Mouse (Mus musculus) hindlimb bud, embryonic 11.5 days (tissue): ENCODE data around the gene Phykpl.
A peak's percentile ranks its signal among the peaks of the same experiment; 100 is the strongest.
"Not testable (repeated sequence)": the region's sequence is repeated elsewhere in the genome, so short reads cannot be mapped to it uniquely, and the experiment has no call there.

Source experiments
- DNase-seq: peaks from one replicate; pipeline ENCODE4 v3.0.0-alpha.2; 2012; ENCODE audit warnings: low read depth, low spot score; ENCODE audit errors: extremely low spot score

Gene Phykpl

DNA sequence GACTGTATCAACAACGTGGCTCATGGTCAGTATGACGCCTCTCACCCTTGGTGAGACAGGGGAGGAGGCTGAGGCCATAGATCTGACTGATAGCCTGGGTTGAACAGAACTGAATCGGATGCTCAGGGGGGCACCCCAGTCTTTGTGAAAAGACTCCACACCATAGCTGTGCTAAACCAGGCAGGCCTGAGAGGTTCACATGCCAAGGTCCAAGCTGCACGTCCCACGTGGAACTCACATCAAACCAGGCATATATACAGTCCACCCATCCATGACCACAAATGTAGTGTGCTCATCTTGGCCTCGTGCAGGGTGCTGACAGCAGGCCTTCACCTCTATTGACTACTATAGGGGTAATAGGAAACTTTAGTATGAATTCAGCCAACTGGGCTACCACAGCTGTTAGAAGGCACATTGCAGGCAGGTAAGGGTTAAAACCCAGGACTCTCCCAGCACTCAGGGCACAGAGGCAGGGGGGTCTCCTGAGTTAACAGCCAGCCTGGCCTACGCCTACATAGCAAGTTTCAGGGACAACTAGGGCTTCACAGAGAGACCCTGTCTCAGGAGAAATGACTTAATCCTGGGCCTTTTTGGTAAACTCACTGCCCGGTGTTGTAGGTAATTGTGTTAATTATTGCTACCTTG, 1.2 kb downstream of the Phykpl start:
- DNase-seq = no peak

DNA sequence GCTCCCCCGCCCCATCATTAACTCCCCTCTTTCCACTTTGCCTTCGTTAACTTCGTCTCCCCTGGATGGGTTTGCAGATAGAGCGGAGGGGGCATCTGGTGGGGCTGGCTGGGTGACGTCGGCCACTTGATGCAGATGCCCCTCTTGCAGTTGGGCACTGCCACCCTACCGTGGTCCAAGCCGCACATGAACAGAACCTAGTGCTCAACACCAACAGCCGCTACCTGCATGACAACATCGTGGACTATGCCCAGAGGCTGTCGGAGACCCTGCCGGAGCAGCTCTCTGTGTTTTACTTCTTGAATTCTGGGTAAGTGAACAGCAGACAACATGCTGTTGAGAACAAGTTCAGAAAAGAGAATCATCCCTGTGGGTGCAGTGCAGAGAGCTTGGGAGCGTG, 1.9 kb downstream of the Phykpl start:
- DNase-seq = no peak

DNA sequence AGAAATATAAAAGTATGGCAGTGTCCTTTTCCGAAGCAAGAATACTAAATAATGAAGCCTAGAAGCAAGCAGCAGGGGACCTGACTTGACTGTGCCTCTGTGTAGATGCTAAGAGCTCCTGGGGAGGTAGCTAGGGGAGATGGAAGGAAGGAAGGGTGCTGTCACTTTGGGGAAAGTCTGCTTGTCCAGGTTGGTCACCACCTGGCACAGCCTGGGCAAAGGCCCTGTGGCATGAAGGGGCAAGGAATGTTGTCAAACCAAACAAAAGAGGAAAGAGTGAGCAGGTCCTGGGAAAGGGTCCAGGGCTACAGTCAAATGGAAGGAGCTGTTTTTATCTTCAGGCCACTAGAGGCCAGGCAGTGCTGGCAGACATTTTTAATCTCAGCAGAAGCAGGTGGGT, 2.5 kb downstream of the Phykpl start:
- no peak for DNase-seq

DNA sequence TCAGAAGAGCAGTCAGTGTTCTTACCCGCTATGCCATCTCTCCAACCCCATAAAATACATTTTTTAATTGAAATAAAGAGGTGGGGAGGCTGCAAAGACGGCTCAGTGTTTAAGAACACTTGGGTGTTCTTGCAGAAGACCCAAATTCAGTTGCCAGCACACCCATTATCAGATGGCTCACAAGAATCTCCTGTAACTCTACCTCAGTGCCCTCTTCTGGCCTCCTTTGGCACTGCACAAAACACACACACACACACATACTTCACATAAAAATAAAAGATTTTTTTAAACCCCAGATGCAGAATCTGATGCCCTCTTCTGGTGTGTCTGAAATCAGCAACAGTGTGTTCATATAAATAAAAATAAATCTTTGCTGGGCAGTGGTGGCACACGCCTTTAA, 4.3 kb downstream of the Phykpl start:
- DNase-seq = no peak

DNA sequence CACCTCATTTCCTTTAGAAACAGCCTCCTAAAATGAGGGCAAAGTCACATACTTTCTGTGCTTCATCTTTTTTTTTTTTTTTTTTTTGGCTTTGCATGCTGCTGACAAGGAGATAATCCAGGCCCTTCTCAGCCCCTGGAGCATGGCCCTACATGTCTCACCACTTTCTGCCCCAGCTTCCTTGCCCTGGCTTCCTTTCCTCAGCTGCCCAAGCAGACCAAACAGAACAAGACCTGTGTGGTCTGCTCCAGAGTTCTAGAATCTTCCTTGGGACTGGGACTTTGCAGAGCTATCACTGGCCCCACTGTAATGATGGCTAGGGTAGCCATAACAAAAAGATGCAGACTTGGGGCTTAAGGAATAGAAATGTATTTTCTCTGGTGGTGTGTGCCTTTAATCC, 5.4 kb downstream of the Phykpl start:
- no peak for DNase-seq

DNA sequence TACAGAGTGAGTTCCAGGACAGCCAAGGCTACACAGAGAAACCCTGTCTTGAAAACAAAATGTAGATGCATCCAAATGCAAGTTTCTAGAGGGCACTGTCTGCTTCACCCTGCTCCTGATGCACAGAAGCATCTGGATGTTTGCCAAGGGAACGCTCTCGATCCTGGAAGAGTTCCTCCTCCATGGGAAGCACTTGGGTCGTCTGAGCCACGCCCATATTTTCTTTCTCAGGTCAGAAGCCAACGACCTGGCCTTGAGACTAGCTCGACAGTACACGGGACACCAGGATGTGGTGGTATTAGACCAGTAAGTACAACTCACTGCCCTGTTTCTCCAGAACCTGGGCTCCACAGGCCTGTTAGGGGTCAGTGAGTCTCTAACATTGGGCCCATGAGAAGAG, 6.6 kb downstream of the Phykpl start:
- DNase-seq = no peak

DNA sequence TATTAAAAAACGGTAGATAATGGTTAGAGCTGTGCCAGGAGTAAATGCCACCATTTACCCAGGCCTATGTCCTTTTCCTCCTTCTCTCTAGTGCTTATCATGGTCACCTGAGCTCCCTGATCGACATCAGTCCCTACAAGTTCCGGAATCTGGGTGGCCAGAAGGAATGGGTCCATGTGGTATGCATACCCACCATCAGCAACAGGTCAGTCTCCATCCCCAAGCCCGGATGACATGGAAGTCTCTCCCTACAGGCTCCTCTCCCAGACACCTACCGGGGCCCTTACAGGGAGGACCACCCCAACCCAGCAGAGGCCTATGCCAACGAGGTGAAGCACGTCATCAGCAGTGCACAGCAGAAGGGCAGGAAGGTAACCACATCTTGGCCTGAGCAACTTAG, 7.4 kb downstream of the Phykpl start:
- DNase-seq = no peak

DNA sequence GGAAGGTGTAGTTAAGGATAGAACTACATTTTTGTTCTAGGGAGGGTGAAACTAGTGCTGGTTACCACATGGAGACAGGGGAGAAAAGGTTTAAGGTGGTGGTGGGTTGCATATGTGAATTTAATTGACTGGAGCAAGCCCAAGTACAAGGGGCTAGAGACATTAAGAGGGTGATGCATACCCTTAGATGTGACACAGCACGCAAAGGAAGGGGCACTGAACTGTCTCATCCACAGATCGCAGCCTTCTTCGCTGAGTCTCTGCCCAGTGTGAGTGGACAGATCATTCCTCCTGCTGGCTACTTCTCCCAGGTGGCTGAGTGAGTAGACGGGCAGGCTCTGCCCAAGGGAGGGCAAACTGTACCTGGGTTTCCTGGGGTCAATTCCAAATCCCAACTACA, 8.8 kb downstream of the Phykpl start:
- DNase-seq = no peak

DNA sequence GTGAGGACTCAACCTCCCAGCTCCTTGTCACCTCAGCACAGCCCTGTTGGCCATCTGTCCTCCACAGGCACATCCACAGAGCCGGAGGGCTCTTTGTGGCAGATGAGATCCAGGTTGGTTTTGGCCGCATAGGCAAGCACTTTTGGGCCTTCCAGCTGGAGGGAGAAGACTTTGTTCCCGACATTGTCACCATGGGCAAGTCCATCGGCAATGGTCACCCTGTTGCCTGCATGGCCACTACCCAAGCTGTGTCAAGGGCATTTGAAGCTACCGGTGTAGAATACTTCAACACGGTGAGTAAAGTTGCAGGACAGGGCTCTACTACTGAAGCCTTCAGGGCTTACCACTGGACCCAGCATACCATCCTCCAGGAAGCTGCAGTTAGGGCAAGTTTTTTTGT, 9.3 kb downstream of the Phykpl start:
- DNase-seq = no peak

DNA sequence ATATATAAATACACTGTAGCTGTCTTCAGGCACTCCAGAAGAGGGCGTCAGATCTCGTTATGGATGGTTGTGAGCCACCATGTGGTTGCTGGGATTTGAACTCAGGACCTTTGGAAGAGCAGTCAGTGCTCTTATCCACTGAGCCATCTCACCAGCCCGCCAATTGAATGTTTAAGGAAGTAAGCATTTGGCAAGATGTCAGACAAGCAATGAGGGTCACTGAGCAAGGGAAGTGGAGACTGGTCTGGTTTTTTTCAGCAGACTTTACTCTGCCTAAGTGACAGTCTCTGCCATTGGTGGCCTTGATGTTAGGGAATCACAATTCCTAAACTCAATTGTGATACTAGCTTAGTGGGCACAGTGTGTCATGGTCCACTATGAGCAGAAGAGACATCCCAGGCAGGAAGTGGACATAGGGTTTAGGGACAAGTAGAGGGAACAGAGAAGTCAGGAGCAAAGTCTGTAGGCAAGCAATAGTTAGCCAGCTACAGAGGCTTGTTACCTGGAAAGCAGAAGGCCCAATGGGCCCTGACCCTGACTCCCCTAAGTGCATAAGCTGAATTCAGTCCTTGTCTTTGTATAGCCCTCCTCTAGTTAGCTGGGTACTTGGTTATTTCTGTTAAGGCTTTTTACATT, 10.3 kb downstream of the Phykpl start:
- no peak for DNase-seq

DNA sequence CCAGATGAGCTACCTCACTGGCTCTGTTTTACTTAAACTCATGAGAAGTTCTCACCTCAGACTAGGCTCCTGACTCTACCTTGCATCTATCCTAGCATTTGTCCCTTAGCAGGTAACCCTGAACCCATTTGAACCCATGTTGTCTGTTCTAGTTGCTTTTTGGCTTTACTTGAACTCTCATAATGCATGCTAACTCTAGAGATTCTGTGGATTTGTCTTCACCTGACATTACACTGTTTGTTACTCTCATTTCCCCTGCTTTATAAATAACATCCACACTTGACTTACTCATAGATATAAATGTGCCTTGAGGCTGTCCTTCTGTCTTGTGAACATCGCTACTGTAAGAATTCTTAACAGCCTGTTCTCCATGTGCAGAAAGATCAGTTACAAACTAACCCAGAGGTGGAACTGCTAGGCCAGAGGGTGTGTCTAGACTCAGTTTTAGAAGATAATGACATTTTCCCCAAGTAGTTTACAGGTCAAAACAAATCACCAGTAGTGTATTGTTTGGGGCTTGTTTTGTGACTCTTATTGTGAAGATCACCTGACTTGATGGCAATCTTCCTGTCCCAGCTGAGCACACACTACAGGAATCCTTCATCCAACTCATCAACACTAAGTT, 11.0 kb downstream of the Phykpl start:
- DNase-seq = no peak

DNA sequence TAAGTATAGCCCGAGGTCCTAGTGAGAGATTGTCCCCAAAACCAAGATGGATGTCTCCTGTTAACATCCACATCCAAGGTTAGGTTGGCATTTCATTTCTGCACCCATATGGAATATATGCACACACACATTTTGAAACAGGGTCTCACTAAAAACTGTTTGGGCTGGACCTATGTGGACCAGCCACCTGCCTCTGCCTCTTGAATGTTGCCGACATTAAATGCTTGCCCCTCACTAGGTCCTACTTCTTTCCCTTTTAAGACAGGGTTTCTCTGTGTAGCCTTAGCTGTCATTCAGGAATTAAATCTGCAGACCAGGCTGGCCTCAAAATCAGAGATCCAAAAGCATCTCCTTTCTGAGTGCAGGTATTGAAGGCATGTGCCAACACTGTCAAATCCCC, 13.0 kb downstream of the Phykpl start:
- no peak for DNase-seq

DNA sequence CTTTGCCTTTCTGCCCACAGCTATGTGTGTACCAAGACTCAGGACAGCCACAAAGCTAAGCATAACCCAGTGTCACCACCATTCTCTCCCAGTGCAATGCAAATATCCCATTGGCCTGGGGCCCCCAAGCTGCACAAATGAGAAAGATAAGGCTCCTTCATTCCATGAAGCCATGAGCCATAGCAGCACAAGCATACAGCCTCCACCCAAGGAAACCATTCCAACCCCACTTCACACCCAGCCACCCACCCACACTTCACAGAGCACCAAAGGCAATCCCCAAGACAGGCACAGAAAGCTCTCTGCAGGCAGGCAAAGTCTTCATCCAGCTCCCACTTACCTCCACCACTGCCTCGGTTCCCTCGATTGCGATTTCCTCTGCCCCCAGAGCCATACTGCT, 17.7 kb downstream of the Phykpl start:
- DNase-seq = no peak

DNA sequence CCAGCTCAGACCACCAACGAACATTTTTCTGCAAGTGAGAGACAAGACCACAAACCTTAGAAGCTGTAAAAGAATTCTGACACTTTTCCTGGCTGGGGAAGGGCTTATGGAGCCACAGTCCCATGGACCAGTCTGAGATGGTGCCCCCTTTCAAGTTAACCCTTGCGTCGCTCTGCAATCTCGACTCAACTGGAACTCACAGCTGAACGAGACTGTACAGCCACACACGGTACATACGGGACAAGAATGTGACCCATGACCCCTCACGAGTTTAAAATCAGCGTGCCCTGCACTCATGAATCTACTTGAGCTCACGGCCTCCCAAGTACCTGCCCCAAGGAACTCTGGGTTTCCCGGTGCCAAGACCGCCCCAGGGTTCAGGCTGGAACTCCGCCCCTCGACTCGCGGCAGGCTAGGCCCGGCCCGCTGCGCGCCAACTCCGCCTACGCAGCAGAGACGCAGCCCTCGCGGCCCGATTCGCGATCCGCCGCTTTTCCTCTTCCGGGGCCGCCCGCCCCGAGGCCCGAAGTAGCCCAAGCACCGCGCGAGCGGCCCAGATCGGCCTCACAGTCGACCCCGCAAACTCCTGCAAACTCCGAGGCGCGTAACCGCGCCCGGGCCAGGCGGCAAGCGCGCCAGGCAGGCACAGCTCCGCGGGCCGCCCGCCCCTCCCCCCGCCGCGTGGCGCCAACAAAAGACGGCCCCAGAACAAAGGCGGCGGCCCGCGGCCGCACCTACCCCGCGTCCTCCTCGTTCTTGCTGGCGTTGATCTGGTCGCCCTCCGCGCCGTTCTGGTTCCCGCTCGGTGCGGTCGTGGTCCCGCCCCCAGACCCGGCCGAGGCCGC, 21.3 kb downstream of the Phykpl start:
- DNase-seq = no peak

DNA sequence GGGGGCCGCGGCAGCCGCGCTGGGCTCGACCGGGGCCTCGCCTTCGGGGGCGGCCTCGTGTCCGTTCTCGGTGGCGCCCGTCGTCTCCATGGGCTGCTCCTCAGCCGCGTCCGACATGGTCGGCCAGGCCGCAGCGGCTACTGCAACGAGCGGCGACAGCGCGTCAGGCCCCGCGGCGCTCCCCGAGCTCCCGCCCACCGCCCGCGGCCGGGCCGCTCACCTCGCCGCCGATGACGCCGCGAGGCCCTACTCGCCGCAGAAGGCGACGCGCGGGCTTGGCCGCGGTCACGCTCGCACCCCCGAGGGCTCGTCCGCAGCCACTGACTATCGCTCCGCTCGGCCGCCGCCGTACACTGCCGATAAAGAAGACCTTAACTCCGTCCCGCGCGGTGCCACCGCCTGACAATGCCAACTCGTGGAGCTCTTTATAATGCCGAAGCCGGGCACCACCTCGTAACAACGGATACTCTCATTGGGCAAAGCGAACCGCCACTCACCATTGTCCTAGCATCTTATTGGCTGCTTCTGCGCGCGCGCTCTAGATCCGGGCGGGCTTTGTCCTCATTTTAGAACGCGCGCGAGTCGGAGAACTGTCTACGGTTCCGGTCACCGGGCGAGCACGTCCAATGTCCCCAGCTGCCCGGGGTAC, 22.0 kb downstream of the Phykpl start, which contains the start of gene Hnrnpab:
Hnrnpab (minus strand) TSS at position 401 of the 649 bp plus-strand sequence.
- peak; percentile 93 for DNase-seq

DNA sequence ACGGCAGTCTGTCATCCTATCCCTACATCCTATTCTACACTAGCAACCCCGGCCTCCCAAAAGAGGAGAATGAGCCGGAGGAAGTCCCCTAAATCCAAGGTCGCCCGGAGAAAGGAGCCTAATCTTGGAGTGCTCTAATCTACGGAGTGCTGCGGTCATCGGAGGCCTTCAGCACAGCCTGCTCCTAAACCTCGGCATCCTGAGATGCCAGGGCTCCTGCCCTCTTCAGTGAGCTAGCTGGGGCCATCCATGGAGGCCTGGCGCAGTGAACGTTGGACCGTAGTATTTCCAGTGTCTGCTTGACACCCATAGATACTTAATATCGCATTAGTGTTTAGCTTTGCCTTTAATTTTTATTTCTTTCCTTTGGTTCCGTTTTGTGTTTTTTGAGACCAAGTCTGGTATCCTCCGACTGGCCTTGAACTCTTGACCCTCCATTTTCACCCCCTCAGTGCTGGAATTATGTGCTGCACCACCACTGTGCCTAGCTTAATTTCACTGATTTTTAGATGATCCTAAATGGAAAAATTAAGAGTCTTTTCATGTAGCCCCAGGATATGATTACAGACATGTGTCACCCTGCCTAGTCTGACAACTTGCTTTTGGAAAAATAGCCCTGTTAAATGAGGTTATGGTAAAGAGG, 22.7 kb downstream of the Phykpl start:
- DNase-seq = no peak

DNA sequence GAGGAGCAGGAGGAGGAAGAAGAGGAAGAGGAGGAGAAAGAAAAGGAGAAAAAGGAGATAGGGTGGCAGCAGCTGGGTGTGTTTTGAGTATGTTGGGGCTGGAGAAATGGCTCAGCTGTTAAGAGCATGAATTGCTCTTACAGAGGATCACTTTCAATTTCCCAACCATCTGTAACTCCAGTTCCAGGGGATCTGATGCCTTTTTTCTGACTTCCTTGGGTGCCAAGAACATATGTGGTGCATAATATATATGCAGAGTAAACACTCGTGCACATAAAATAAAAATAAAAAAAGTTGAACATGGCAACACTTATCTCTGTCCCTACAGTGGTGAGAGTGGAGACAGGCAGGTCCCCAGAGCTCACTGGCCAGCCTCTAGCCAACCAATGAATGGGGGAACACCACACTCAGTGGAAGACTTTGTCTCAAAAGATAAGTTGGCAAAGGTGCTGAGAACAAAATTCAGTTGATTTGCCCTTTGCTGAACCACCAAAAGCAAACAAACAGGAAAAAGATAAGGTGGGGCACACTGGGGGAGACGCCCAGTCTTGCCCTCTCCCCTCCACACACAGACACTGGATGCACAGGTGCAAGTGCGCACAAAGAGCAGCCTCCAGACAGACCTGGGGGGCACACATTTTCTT, 24.8 kb downstream of the Phykpl start:
- no peak for DNase-seq

DNA sequence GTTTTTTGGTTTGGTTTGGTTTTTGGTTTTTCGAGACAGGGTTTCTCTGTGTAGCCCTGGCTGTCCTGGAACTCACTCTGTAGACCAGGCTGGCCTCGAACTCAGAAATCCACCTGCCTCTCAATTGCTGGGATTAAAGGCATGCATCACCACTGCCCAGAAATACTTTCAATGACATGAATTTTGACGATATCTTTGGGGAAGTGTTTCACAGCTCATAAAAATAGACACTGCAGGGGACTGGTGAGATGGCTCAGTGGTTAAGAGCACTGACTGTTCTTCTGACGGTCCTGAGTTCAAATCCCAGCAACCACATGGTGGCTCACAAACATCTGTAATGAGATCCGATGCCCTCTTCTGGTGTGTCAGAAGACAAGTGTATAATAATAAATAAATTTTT, 25.4 kb downstream of the Phykpl start:
- not testable (repeated sequence) for DNase-seq

DNA sequence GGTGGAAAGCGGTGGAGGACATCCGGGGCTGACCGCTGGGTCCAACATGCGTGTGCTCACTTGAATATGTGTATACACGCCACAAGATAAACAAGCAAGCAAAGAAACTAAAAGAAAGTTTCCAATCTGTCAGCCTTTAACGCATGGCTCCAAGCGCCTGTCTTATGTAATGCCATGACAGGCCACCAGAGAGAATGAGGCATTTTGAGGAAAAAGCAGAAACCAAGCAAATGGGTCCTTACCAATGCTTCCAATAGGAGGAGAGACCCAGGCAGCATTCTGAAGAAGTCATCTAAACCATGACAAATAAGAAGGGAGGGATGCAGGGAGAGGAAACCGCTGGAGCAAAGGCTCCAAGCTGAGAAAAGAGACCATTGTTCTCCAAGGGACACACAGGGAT, 29.7 kb downstream of the Phykpl start:
- no peak for DNase-seq

DNA sequence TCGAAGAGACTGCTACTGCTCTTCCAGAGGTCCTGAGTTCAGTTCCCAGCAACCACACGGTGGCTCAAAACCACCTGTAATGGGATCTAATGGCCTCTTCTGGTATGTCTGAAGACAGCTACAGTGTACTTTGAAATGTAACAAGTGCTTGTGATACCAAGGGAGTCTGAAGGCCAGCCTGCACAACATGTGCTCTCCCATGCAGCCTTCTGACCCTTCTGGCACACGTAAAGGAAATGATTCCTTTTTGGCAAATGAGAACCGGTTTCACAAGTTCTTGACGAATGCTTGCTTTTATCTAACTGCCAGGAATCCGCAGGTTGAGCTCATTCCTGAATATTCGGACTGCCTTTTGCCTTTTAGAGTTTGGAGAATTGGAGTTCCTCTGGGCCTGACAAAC, 30.6 kb downstream of the Phykpl start:
- DNase-seq = no peak
